Mouse (Mus musculus): ENCODE measurements around the gene Wdr35. TPM values are rescaled to one million over a fixed set of nuclear protein-coding genes. Genes with fewer than 3 reads are reported as not detected.

Gene Wdr35
- 4.5 TPM for polyA plus RNA-seq (2015; fragmentation: Illumina TruSeq; extraction: RNeasy Lipid Tissue Mini Kit (QIAGEN cat#74804); ENCODE audit: insufficient read depth, low replicate concordance)

GRCm38 (mm10) chr12:8973820-8974465, at the start of gene Wdr35:
TSS of gene Wdr35 (plus strand) at chr12:8973892.

GRCm38 (mm10) chr12:8947714-8948464, 25.8 kb upstream of the Wdr35 start, which contains the start of gene Matn3:
TSS of gene Matn3 (plus strand) at chr12:8947929.

GRCm38 (mm10) chr12:9029888-9030723, 56.4 kb downstream of the Wdr35 start, which contains the start of gene Ttc32:
TSS of gene Ttc32 (plus strand) at chr12:9029997.

Other genes starting within 250 kb of the Wdr35 start
- 4.2 TPM for gene Sdc1, start 202.6 kb upstream of the Wdr35 start, polyA plus RNA-seq (2015; fragmentation: Illumina TruSeq; extraction: RNeasy Lipid Tissue Mini Kit (QIAGEN cat#74804); ENCODE audit: insufficient read depth, low replicate concordance)
- gene Laptm4a, start 52.2 kb upstream of the Wdr35 start, polyA plus RNA-seq (2015; fragmentation: Illumina TruSeq; extraction: RNeasy Lipid Tissue Mini Kit (QIAGEN cat#74804); ENCODE audit: insufficient read depth, low replicate concordance) = 302 TPM
- not detected for gene Matn3, start 26.0 kb upstream of the Wdr35 start, polyA plus RNA-seq (2015; fragmentation: Illumina TruSeq; extraction: RNeasy Lipid Tissue Mini Kit (QIAGEN cat#74804); ENCODE audit: insufficient read depth, low replicate concordance)
- gene Ttc32, start 56.1 kb downstream of the Wdr35 start, polyA plus RNA-seq (2015; fragmentation: Illumina TruSeq; extraction: RNeasy Lipid Tissue Mini Kit (QIAGEN cat#74804); ENCODE audit: insufficient read depth, low replicate concordance) = 25.1 TPM